Mouse (Mus musculus): ENCODE data around the gene Vnn3. TPM values are rescaled to one million over a fixed set of nuclear protein-coding genes. Genes with fewer than 3 reads are reported as not detected.

Gene Vnn3
- total RNA-seq, 1 experiment: not detected

DNA sequence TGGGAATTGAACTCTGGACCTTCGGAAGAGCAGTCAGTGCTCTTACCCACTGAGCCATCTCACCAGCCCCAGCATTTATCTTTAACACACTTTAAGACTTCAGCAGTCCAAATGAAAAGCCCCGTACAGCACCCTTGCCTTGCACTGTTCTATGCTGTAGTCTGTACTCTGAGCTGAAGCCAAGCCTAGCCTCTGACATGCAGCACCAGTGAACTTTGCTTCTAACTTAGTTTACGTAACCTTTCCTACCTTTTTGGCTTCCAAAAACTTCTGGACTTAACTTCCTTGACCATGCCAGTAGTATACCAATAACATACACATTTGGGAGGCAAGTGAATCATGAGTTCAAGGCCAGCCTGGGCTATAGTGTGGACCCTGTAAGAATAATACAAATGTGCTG lies 12.4 kb upstream of the Vnn3 start:
- H3K9me3 ChIP-seq (ENCODE audit: control insufficient read depth, insufficient read depth, low read depth, low read length): no peaks in the 10 kb centered on the region
- H3K27ac ChIP-seq (ENCODE audit: insufficient read depth, low read depth, low read length, poor library complexity, severe bottlenecking): no peak overlapping the region
- peaks cover 0 to 2% of the 10 kb centered on the region in 2 experiments; a peak in 2 of 4 replicates for H3K4me1 ChIP-seq (ENCODE audit: control insufficient read depth in 2 of 2, insufficient read depth in 2 of 2, low read length in 2 of 2, poor library complexity in 1 of 2)
- DNase-seq (ENCODE audit: low read depth, low spot score): no peak
- TF ChIP-seq CHD2 (IDR thresholded peaks at IDR 0.05; ENCODE audit: low read depth, low read length): no peak
- TF ChIP-seq ZC3H11A (IDR thresholded peaks at IDR 0.05; ENCODE audit: borderline replicate concordance, low read depth, low read length): no peak
- TF ChIP-seq MAFK (IDR thresholded peaks at IDR 0.05; ENCODE audit: insufficient read depth, low read depth, low read length): no peak
- no peak for TF ChIP-seq ZNF384 (IDR thresholded peaks at IDR 0.05; ENCODE audit: low read depth, low read length)
- no peak overlapping the region for H3K4me3 ChIP-seq (ENCODE audit: insufficient read depth in 1 of 2, low read depth in 1 of 2, low read length in 2 of 2, poor library complexity in 1 of 2, severe bottlenecking in 1 of 2)
- H3K9ac ChIP-seq (ENCODE audit: insufficient read depth, low read depth, low read length, poor library complexity, severe bottlenecking): no peak overlapping the region
- in situ Hi-C loops (cut with MboI; ENCODE audit: low sequenced_read_pairs in 2 of 2, unreplicated experiment in 2 of 2): no loop called here
- H3K36me3 ChIP-seq (ENCODE audit: control insufficient read depth, insufficient read depth, low read length, poor library complexity, severe bottlenecking): no peaks in the 10 kb centered on the region

GRCm38 (mm10) chr10:23839368-23839767 lies 11.9 kb upstream of the Vnn3 start:
- no peak overlapping the region for H3K9ac ChIP-seq (ENCODE audit: insufficient read depth, low read depth, low read length, poor library complexity, severe bottlenecking)
- peaks cover 0 to 2% of the 10 kb centered on the region in 2 experiments; a peak in 2 of 4 replicates for H3K4me1 ChIP-seq (ENCODE audit: control insufficient read depth in 2 of 2, insufficient read depth in 2 of 2, low read length in 2 of 2, poor library complexity in 1 of 2)
- no peak for TF ChIP-seq ZNF384 (IDR thresholded peaks at IDR 0.05; ENCODE audit: low read depth, low read length)
- TF ChIP-seq ZC3H11A (IDR thresholded peaks at IDR 0.05; ENCODE audit: borderline replicate concordance, low read depth, low read length): no peak
- TF ChIP-seq HCFC1 (IDR thresholded peaks at IDR 0.05; ENCODE audit: borderline replicate concordance, insufficient read depth, low read length): no peak
- no peak for TF ChIP-seq CHD2 (IDR thresholded peaks at IDR 0.05; ENCODE audit: low read depth, low read length)
- TF ChIP-seq MAFK (IDR thresholded peaks at IDR 0.05; ENCODE audit: insufficient read depth, low read depth, low read length): no peak
- H3K4me3 ChIP-seq (ENCODE audit: insufficient read depth in 1 of 2, low read depth in 1 of 2, low read length in 2 of 2, poor library complexity in 1 of 2, severe bottlenecking in 1 of 2): no peak overlapping the region
- no peak for DNase-seq (ENCODE audit: low read depth, low spot score)
- H3K9me3 ChIP-seq (ENCODE audit: control insufficient read depth, insufficient read depth, low read depth, low read length): no peaks in the 10 kb centered on the region
- in situ Hi-C loops (cut with MboI; ENCODE audit: low sequenced_read_pairs in 2 of 2, unreplicated experiment in 2 of 2): no loop called here
- no peaks in the 10 kb centered on the region for H3K36me3 ChIP-seq (ENCODE audit: control insufficient read depth, insufficient read depth, low read length, poor library complexity, severe bottlenecking)
- no peak overlapping the region for H3K27ac ChIP-seq (ENCODE audit: insufficient read depth, low read depth, low read length, poor library complexity, severe bottlenecking)

DNA sequence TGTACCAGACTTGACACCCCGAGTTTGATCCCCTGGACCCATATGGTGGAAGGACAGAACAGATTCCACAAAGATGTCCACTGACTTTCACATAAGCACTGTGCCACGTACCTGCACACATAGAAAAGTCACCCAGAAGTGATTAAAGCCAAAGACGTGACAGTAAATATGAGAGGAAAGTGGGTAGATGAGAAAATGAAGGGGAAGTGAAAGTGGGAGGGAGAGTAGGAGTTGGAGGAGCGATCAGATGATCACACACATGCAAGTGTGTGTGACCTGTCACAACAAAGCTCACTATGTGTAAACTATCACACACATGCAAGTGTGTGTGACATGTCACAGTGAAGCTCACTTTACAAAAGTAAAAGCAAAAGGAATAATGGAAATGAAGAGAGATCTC lies 10.8 kb upstream of the Vnn3 start:
- TF ChIP-seq HCFC1 (IDR thresholded peaks at IDR 0.05; ENCODE audit: borderline replicate concordance, insufficient read depth, low read length) (no peak), MAFK (IDR thresholded peaks at IDR 0.05; ENCODE audit: insufficient read depth, low read depth, low read length) (no peak), ZNF384 (IDR thresholded peaks at IDR 0.05; ENCODE audit: low read depth, low read length) (no peak), ZC3H11A (IDR thresholded peaks at IDR 0.05; ENCODE audit: borderline replicate concordance, low read depth, low read length) (no peak), CHD2 (IDR thresholded peaks at IDR 0.05; ENCODE audit: low read depth, low read length) (no peak)
- Histone ChIP-seq H3K27ac (ENCODE audit: insufficient read depth, low read depth, low read length, poor library complexity, severe bottlenecking) (no peak overlapping the region), H3K9ac (ENCODE audit: insufficient read depth, low read depth, low read length, poor library complexity, severe bottlenecking) (no peak overlapping the region), H3K36me3 (ENCODE audit: control insufficient read depth, insufficient read depth, low read length, poor library complexity, severe bottlenecking) (no peaks in the 10 kb centered on the region), H3K4me3 (ENCODE audit: insufficient read depth in 1 of 2, low read depth in 1 of 2, low read length in 2 of 2, poor library complexity in 1 of 2, severe bottlenecking in 1 of 2) (no peak overlapping the region), H3K9me3 (ENCODE audit: control insufficient read depth, insufficient read depth, low read depth, low read length) (no peaks in the 10 kb centered on the region), H3K4me1 (ENCODE audit: control insufficient read depth in 2 of 2, insufficient read depth in 2 of 2, low read length in 2 of 2, poor library complexity in 1 of 2) (peaks cover 0 to 2% of the 10 kb centered on the region in 2 experiments; a peak in 2 of 4 replicates)
- in situ Hi-C loops (cut with MboI; ENCODE audit: low sequenced_read_pairs in 2 of 2, unreplicated experiment in 2 of 2): no loop called here
- no peak for DNase-seq (ENCODE audit: low read depth, low spot score)

DNA sequence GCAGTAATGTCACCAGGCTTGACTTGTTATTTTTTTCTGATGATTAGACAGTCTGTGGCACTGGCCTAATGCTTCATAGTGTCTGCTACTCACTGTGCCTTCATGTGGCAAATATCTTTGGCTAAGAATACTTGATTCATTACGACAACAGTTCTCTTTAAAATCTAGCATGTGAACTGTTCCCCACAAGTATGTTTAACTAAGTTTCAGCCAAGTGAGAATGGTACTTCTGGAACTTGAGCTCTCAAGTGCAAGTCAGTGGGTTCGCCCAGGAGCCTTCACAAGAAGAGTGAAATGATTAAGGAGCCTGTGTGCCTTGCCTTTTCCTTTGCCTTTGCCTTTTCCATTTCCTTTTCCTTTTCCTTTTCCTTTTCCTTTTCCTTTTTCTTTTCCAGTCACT lies 834 bp downstream of the Vnn3 start:
- H3K36me3 ChIP-seq (ENCODE audit: control insufficient read depth, insufficient read depth, low read length, poor library complexity, severe bottlenecking): no peaks in the 10 kb centered on the region
- no peak for DNase-seq (ENCODE audit: low read depth, low spot score)
- no peak overlapping the region for H3K27ac ChIP-seq (ENCODE audit: insufficient read depth, low read depth, low read length, poor library complexity, severe bottlenecking)
- no peak for TF ChIP-seq ZC3H11A (IDR thresholded peaks at IDR 0.05; ENCODE audit: borderline replicate concordance, low read depth, low read length)
- TF ChIP-seq ZNF384 (IDR thresholded peaks at IDR 0.05; ENCODE audit: low read depth, low read length): no peak
- no peak for TF ChIP-seq HCFC1 (IDR thresholded peaks at IDR 0.05; ENCODE audit: borderline replicate concordance, insufficient read depth, low read length)
- no peak for TF ChIP-seq CHD2 (IDR thresholded peaks at IDR 0.05; ENCODE audit: low read depth, low read length)
- no peak for TF ChIP-seq MAFK (IDR thresholded peaks at IDR 0.05; ENCODE audit: insufficient read depth, low read depth, low read length)
- H3K9ac ChIP-seq (ENCODE audit: insufficient read depth, low read depth, low read length, poor library complexity, severe bottlenecking): no peak overlapping the region
- no peaks in the 10 kb centered on the region for H3K4me1 ChIP-seq (ENCODE audit: control insufficient read depth in 2 of 2, insufficient read depth in 2 of 2, low read length in 2 of 2, poor library complexity in 1 of 2)
- in situ Hi-C loops (cut with MboI; ENCODE audit: low sequenced_read_pairs in 2 of 2, unreplicated experiment in 2 of 2): no loop called here
- no peak overlapping the region for H3K4me3 ChIP-seq (ENCODE audit: insufficient read depth in 1 of 2, low read depth in 1 of 2, low read length in 2 of 2, poor library complexity in 1 of 2, severe bottlenecking in 1 of 2)
- H3K9me3 ChIP-seq (ENCODE audit: control insufficient read depth, insufficient read depth, low read depth, low read length): 0 out of 2 replicates have a peak, but pooled peaks cover 2% of the 10 kb centered on the region

All from ES-E14 (cell line).